Mouse (Mus musculus): Measurements from ENCODE around the gene Prss54.

Gene Prss54

DNA sequence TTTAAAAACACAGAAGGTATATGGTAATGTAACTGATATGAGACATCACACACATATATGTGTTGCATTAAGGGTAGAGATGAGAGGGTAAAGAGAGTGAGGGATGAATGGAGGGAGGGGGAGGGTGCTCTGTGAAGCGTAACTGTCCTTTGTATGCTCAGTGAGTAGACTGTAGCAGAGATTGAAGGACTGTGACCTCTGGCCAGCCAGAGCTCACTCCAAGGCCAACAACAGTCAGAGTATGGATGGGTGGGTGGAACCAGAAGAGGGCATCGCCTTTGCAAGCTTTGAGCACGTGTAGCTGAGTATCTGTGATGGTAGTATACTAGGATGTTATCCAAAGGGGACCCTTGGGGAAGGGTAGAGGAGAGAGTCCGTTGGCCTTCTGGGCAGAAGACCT lies 24.6 kb downstream of the Prss54 start:
- DNase-seq (ENCODE audit: low read depth, low spot score) = no peak

DNA sequence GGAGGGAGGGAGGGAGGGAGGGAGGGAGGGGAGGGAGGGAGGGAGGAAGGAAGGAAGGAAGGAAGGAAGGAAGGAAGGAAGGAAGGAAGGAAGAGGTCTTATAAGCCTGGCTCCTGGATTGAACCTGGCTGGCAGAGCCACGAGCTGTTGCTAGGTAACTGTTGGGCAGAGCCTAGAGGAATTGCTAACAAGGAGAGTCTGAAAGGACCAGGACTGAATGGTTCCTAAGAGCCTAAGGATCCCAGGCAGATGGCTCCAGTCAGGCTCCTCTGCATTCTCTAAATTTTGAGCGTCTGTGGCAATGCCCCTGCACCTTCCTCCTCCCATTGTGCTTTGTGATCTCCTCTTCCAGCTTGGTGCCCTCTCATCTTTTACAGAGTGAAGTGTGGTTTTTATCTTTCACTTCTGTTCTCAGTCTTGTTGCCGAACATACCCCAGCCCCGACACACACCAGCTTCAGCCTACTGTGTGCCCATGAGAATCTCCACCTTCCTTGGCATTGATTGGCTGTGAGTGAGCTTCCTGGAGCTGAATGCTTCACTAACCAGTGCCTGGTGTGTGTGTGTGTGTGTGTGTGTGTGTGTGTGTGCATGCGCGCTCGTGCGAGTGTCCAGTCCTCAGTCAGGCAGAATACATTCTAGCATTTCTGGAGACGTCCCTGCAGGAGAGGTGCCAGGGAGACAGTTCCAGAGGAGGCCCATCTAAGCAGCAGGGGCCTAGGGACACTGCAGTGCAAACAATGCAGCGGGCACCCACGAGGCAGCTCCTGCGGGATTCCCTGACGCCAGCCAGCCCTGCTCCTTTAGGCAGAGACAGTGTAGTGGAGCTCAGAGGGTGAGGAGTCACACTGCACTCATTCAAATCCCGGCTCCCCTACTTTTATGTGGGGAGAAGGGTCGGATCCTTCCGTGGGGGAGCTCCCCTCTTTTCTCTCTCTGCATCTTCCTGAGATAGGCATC lies 26.0 kb downstream of the Prss54 start:
- no peak for DNase-seq (ENCODE audit: low read depth, low spot score)

DNA sequence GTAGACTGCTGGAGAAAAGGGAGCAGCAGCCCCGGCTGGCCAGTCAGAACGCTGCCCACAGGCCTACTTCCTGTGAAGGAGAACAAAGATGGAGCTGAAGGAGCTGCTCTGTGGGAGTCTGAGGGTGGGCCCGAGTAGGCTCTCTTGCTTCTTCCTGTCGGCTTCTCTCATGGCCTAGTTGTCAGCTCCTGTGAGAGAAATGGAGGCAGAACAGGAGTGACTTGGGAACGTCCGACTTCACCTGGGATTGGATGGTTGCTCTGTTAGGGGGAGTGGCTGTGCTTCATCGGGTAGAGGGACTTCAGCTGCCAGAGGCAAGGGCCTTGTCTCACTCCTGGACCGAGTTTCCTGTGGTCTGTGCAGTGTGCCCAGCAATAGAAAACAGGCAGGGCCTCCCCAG lies 28.2 kb downstream of the Prss54 start:
- DNase-seq (ENCODE audit: low read depth, low spot score) = no peak

DNA sequence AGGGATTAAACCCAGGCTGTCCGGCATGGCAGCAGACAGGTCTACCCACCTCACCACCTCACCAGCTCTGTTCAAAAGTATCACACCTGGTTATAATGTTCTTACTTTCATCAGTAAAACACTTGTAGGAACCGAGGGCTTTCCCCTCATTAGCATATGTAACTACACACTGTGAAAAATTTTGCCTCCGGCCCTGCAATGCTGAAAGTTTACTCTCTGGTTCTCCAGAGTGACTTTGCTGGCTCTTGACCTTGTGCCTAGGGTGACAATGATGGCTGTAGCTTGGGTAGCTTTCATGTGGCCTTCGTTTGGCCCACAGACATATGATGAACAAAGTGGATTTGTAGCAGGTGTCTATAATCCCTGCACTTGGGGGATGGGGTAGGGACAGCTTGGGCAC lies 29.2 kb downstream of the Prss54 start:
- DNase-seq (ENCODE audit: low read depth, low spot score) = no peak

DNA sequence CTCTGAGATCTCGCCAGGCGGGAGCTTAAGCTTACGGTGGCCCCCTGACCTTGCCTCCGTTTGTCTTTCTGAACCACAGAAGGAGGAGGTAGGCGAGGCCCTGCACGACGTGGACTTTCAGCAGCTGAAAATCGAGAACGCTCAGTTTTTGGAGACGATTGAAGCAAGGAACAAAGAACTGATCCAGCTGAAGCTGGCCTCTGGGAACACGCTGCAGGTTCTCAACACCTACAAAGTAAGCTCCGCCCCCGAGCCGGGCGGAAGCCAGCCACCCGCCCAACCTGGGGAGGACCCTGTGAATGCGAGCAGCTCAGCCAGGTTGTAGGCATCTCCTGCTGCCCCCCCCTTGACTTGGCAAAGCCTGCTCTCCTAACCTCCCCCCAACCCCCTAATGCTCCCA lies 30.3 kb downstream of the Prss54 start:
- DNase-seq (ENCODE audit: low read depth, low spot score) = no peak

DNA sequence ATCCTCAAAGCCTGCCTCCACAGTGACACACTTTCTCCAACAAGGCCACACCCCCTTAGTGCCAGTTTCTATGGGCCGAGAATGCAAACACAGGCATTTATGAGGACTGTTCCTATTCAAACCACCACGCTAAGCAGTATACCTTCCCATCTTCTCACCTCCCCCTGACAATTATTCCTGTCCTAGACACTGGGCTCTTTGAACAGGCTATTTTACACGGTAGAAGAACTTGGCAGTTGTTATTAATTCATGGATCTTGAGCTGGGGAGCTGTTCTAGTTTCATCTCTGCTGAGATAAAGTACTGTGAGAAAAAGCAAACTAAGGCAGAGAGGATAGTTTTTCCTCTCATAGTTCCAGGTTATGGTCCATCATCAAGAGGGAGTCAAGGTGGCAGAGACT lies 33.1 kb downstream of the Prss54 start:
- no peak for DNase-seq (ENCODE audit: low read depth, low spot score)

DNA sequence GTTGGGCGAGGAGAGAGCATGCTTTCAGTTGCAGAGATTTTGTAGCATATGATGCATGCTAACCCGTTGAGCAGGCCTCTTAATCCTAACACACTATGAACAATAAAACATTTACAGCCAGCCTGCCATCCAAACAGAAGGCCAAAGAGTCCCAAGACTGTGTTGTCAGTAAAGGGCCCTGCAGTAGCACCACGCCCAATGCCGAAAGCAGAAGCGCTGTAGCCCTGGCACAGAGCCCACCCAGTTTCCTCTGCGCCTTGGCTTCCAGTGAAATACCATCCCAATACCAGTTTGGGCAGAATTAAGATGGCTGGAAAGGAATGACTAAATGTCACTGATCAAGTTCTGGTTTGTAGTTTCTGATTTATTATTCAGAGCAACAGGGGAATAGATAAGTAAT lies 33.9 kb downstream of the Prss54 start:
- no peak for DNase-seq (ENCODE audit: low read depth, low spot score)

DNA sequence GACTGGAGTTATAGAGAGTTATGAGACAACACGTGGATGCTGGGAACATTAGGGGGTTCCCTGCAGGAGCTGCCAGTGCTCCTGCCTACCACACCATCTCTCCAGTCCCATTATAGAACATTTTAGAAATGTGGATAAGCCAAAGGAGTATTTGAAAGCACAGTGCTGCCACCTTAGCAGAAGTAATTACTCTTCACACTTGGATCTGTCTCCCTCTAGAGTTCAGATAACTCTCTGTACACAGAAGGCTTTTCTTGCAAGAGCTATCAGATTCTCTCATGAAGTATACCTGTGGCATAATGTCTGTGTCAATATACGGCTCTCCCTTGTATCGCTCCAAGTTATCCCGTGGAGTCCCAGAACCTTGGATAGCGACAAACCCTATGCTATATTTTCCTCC lies 36.7 kb downstream of the Prss54 start:
- no peak for DNase-seq (ENCODE audit: low read depth, low spot score)

DNA sequence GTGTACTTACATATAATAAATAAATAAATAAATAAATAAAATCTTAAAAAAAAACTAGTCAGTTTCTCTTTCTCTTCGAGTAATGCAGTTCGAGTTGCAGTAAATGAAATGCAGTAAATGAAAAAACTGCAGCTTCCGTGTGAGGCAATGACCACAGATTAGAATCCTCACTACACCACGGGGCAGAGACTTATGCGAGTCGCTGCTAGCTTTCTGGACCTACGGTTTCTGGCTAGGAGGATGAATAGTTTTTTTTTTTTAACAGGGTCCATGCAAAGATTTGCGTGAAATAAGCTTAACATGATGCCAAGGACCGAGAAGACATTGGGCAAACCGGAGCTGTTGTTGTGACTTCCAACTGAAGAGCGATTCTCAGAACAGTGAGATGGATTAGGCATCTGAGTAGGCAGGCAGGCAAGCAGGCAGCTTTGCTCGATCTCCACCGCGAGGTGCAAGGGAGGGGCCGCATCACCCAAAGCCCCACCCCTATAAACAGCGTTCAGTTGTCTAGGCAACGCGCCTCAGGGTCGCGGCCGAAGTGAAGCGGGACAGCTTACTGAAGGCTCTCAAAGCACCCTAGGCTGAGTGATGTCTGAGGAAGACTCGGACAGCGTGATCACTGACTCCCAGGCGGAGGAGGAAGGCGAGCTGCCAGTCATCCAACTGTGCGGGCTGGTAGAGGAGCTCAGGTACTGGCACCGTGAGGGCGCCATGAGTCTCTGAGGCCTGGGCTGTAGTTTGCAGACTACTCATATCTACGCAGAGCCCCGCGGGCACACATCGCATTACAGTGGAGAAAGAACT lies 42.4 kb downstream of the Prss54 start, which contains the start of gene Ccdc113:
Ccdc113 (plus strand) TSS at position 502 of the 804 bp plus-strand sequence.
- peak; percentile 71 for DNase-seq (ENCODE audit: low read depth, low spot score)

DNA sequence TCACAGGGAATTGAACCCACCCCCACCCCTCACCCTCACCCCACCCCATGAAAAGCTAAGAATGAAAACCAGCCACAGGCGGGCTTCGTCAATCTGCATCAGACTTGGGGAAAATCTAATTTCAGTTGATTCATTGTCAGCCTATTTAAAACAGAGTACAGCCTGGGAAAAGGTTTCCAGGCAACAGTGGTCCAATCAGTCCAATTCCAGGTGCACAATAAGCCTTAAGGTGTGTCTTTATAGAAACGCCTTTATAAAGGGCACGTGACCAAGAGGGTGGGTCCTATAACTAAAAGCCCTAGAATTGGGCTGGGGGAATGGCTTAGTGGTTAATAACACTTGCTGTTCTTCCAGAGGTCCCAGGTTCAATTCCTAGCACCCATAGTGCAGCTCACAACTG lies 43.9 kb downstream of the Prss54 start:
- DNase-seq (ENCODE audit: low read depth, low spot score) = no peak

DNA sequence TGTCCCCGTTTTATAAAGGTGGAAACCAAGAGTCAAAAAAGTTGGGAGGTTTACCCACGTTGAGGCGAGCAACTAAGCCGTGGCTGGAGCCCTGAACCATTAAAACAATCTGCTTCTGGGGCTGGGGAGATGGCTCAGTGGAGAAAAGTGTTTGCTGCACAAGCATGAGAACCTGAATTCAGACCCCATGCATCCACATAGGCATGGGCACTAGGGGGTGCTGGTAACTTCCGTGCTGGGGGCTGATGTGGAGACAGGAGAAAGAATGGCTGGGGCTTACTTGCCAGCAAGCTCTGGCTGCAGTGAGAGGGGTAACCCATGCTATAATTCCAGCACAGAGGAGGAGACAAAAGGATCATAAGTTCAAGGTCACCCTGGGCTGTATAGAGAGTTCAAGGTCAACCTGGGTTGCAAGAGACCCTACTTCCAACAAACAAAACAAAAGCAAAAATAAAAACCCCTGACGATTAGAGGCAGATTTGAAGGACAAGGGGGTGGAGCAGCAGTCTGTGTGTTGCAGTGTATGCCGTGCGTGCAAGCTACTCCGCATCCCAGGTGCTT lies 47.3 kb downstream of the Prss54 start:
- no peak for DNase-seq (ENCODE audit: low read depth, low spot score)

DNA sequence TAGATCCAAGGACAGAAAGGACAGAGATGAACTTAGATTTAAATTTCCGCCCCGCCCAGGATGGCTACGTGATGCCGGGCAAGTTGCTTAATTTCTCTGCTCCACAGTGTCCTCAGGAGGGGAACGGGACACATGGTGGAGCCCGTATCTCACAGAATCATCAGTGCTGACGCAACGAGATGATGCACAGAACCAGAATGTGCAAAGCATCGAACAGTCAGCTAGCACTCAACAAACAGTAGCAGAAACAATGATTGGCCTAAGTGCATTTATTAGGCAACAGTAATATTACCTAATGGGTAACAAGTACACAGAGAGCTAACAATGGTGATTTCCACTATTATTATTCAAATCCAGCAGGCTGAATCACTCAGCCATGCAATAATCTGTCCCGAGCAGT lies 47.9 kb downstream of the Prss54 start:
- DNase-seq (ENCODE audit: low read depth, low spot score) = no peak

DNA sequence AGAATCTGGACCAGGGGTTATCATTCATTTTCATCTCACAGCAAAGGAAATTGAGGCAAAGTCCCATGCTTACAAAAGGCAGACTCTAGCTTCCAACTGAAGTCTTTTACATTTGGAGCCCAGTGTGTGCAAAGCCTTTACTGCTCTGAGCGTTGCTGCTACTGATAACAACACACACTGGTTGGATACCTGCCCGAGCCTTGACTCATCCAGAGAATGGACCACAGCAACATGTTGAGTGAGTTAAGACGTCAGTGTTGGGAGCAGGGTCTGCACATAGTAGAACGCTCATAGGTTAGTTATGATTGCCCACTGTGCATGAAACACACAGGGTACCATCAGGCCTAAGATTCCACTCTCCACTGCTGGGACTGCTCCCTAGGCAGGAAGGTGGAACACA lies 52.1 kb downstream of the Prss54 start:
- no peak for DNase-seq (ENCODE audit: low read depth, low spot score)

DNA sequence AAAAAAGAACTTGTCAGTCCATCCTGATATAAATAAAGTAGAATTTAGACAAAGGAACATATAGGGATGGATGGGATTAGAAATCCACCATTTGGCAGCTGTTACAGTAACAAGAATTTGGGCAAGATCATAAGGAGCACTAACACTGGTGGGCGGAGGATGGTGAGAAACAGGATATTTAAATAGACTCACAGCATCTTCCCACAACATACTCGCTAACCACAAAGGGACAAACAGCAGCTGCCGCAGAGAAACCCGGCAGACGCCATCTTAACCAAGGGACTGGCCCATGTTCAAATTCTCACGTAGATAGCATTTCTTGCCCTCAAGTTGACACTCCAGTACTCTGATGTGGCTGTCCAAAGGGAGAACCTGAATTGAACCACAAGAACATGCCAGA lies 59.2 kb downstream of the Prss54 start:
- DNase-seq (ENCODE audit: low read depth, low spot score) = no peak

DNA sequence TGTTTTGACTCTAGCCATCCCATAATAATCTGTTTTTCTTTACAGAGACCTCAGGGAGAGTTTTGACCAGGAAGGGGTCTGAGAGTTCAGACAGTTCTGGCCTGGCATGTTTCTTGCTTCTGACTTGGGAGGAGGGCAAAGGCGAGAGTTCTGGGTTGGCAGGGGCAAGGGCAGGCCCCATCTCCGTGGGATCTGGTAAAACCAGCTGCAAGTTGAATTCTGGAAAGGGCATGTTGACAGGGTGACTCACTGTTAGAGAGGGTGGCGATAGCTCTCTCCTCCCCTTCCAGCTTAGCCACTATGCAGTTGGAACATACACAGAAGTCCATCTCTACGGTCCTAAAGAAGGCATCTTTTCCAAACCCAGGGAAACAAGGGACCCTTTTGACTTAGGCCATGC lies 62.9 kb downstream of the Prss54 start:
- DNase-seq (ENCODE audit: low read depth, low spot score) = no peak

DNA sequence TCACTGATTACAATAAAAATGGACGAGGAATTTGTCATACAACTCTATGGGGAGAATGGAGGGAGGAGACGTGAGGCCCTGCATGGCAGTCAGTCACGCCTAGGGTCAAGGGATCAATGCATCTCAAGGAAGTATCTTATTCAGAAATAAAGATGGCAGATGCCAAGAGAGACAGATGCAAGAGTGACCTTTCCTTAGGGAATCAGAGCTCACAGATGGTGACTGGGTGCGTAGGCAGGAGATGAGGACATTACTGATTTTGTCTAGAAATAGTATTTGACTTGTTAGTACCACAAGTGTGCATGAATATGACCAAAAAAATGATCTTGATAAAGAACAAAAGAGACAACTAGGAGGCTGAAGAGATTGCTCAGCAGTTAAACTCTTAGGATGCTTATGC lies 63.9 kb downstream of the Prss54 start:
- DNase-seq (ENCODE audit: low read depth, low spot score) = no peak
